Mouse (Mus musculus) stomach, embryonic 14.5 days (tissue): ENCODE measurements around the gene Ntn5. TPM values are rescaled to one million over a fixed set of nuclear protein-coding genes. Genes with fewer than 3 reads are reported as not detected.
A peak's percentile ranks its signal among the peaks of the same experiment; 100 is the strongest.

Experiments used
- ATAC-seq: fragments of 200-750 bp; cut with Nextera tagmentation; 2 replicates; pipeline ENCODE4 v1.8.0; 2017; ENCODE audit warnings: low read depth, moderate TSS enrichment; ENCODE audit not compliant: insufficient number of reproducible peaks, insufficient read depth, low FRiP score
- H3K27ac ChIP-seq: fragments of 300-500 bp; sonication (generic); 2 replicates; pipeline ENCODE4 v1.5.1; 2014; ENCODE audit warnings: mild to moderate bottlenecking, low read length, moderate library complexity, mixed read lengths
- H3K27me3 ChIP-seq: fragments of 300-500 bp; sonication (generic); 2 replicates; pipeline ENCODE4 v1.6.1; 2014; ENCODE audit warnings: low read length, control low read depth, mixed read lengths; ENCODE audit not compliant: control insufficient read depth, insufficient read depth
- H3K36me3 ChIP-seq: fragments of 300-500 bp; sonication (generic); 2 replicates; pipeline ENCODE4 v1.6.1; 2014; ENCODE audit warnings: mild to moderate bottlenecking, control low read depth, low read length, moderate library complexity, mixed read lengths; ENCODE audit not compliant: control insufficient read depth, insufficient read depth
- H3K4me1 ChIP-seq: fragments of 300-500 bp; sonication (generic); 2 replicates; pipeline ENCODE4 v1.6.1; 2014; ENCODE audit warnings: low read length, control low read depth, mixed read lengths; ENCODE audit not compliant: control insufficient read depth, insufficient read depth
- H3K4me2 ChIP-seq: fragments of 300-500 bp; sonication (generic); replicated peaks from 2 replicates; pipeline ENCODE4 v1.6.1; 2014; ENCODE audit warnings: low read depth, low read length, control low read depth
- H3K4me3 ChIP-seq: fragments of 300-500 bp; sonication (generic); 2 replicates; pipeline ENCODE4 v1.5.1; 2014; ENCODE audit warnings: low read depth, low read length, control low read depth
- H3K9ac ChIP-seq: fragments of 300-500 bp; sonication (generic); replicated peaks from 2 replicates; pipeline ENCODE4 v1.6.1; 2014; ENCODE audit warnings: low read depth, mild to moderate bottlenecking, control low read depth, low read length, moderate library complexity, mixed read lengths
- H3K9me3 ChIP-seq: fragments of 300-500 bp; sonication (generic); 2 replicates; pipeline ENCODE4 v1.6.1; 2016; ENCODE audit warnings: low read depth, low read length, control low read depth; ENCODE audit not compliant: control insufficient read depth
- WGBS: fragments of 180-500 bp; shearing (Covaris S2); extraction: QIAGEN DNeasy Blood & Tissue Kit; methylation state at CpG from one replicate; pipeline ENCODE4 v1.1.7; 2014; 5-methylcytosine and 5-hydroxymethylcytosine counted together
- polyA plus RNA-seq: library from polyadenylated mRNA; unstranded; fragments of >200 nt; fragmentation: Nextera tagmentation; extraction: Ambion mirVana; gene quantifications from 2 replicates; pipeline ENCODE4 v1.2.1, GENCODE M21; 2014

Gene Ntn5
- polyA plus RNA-seq, 1 experiment from 2014 or later, result 0.67 TPM

DNA sequence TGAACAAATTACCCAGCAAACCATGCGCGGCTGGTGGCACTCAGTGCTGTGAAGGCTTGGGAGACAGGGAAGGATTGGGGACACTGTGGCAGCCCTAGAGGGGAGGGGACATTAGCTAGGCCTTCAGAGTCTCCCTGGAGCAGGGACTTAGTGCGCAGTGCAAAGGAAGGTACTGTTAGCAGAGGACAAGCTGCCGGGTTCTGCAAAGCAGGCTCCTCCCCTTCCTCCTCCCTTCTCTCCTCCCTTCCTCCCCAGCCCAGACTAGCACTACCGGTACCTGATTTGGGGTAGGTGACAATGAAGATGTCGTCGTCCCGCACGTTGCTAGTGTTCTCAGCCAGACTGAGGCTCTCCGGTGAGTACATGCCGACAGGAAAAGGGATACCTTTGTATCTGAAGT, 58.0 kb downstream of the Ntn5 start:
- no peaks in the 10 kb centered on the region for H3K4me1 ChIP-seq
- WGBS, result 32% methylated on average over 11 of the region's 11 CpGs
- H3K27ac ChIP-seq, result no peak overlapping the region

DNA sequence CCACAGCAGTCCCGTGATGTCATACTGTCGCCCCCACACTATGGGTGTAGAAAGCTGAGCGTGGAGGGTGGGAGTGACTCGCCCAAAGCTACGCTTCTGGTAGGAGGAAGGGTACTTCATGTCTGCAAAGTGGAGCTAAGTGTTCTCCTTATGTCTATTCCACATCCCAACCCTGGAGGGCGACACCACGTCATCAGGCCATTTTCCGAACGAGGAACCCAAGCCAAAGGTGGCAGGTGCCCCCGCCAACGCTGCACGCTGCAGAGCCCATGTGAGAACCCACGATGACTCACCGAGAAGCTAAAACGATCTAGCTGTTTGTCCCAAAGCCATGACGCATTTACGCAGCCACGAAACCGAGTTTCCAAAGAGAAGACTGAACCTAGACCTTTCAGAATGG, 58.5 kb downstream of the Ntn5 start:
- Histone ChIP-seq H3K9me3 (no peaks in the 10 kb centered on the region), H3K4me3 (peak overlapping the region; percentile 14), H3K4me1 (no peaks in the 10 kb centered on the region), H3K27ac (no peak overlapping the region), H3K4me2 (peak overlapping the region; percentile 41), H3K27me3 (no peaks in the 10 kb centered on the region), H3K9ac (no peak overlapping the region), H3K36me3 (no peaks in the 10 kb centered on the region)
- no peak for ATAC-seq
- WGBS, result 43% methylated on average over 19 of the region's 19 CpGs

More for the DNA sequence above, 58.0 kb downstream of the Ntn5 start:
- no peaks in the 10 kb centered on the region for H3K27me3 ChIP-seq
- no peak overlapping the region for H3K9ac ChIP-seq
- H3K4me3 ChIP-seq, result peak overlapping the region; percentile 14
- peak overlapping the region; percentile 41 for H3K4me2 ChIP-seq
- H3K9me3 ChIP-seq, result no peaks in the 10 kb centered on the region
- ATAC-seq, result peak; percentile 62; the same call in 1 of the 2 replicates
- no peaks in the 10 kb centered on the region for H3K36me3 ChIP-seq

Other genes starting within 250 kb of the Ntn5 start
- gene Gys1, start 249.2 kb upstream of the Ntn5 start, polyA plus RNA-seq, result 32.7 and 35.3 TPM in 2 replicates
- 132 and 135 TPM in 2 replicates for gene Ruvbl2, start 245.9 kb upstream of the Ntn5 start, polyA plus RNA-seq
- 4,275 and 4,681 TPM in 2 replicates for gene Ftl1, start 224.1 kb upstream of the Ntn5 start, polyA plus RNA-seq
- gene Bax, start 217.1 kb upstream of the Ntn5 start, polyA plus RNA-seq, result 67.1 and 83.9 TPM in 2 replicates
- 1.7 and 2.9 TPM in 2 replicates for gene Tulp2, start 202.1 kb upstream of the Ntn5 start, polyA plus RNA-seq
- gene Gm45808, start 197.2 kb upstream of the Ntn5 start, polyA plus RNA-seq, result not detected in 2 replicates
- gene Dhdh, start 195.2 kb upstream of the Ntn5 start, polyA plus RNA-seq, result 2.7 and 3.4 TPM in 2 replicates
- 199 TPM in 2 replicates for gene Nucb1, start 173.6 kb upstream of the Ntn5 start, polyA plus RNA-seq
- 12.7 and 18.3 TPM in 2 replicates for gene Ppp1r15a, start 157.8 kb upstream of the Ntn5 start, polyA plus RNA-seq
- 1.5 and 2.6 TPM in 2 replicates for gene Plekha4, start 157.7 kb upstream of the Ntn5 start, polyA plus RNA-seq
- 1.8 and 1.9 TPM in 2 replicates for gene Hsd17b14, start 129.1 kb upstream of the Ntn5 start, polyA plus RNA-seq
- gene Bcat2, start 113.9 kb upstream of the Ntn5 start, polyA plus RNA-seq, result 61.6 and 63.4 TPM in 2 replicates
- 0.36 and 0.55 TPM in 2 replicates for gene Fgf21, start 68.5 kb upstream of the Ntn5 start, polyA plus RNA-seq
- gene Fut1, start 66.7 kb upstream of the Ntn5 start, polyA plus RNA-seq, result 0.63 and 0.78 TPM in 2 replicates
- gene Izumo1, start 62.2 kb upstream of the Ntn5 start, polyA plus RNA-seq, result 0.23 and 0.62 TPM in 2 replicates
- gene Rasip1, start 56.5 kb upstream of the Ntn5 start, polyA plus RNA-seq, result 6.2 and 7.8 TPM in 2 replicates
- 7.2 TPM in 2 replicates for gene Mamstr, start 44.0 kb upstream of the Ntn5 start, polyA plus RNA-seq
- gene Fut2, start 17.6 kb upstream of the Ntn5 start, polyA plus RNA-seq, result 5.7 and 6.1 TPM in 2 replicates
- gene Sec1, start 10.4 kb downstream of the Ntn5 start, polyA plus RNA-seq, result 4.8 and 5.7 TPM in 2 replicates
- gene Car11, start 15.8 kb downstream of the Ntn5 start, polyA plus RNA-seq, result 10.4 and 11.4 TPM in 2 replicates
- 6.4 and 6.7 TPM in 2 replicates for gene Dbp, start 21.1 kb downstream of the Ntn5 start, polyA plus RNA-seq
- 1,227 and 1,272 TPM in 2 replicates for gene Rpl18, start 31.4 kb downstream of the Ntn5 start, polyA plus RNA-seq
- gene Sphk2, start 34.0 kb downstream of the Ntn5 start, polyA plus RNA-seq, result 24.4 TPM in 2 replicates
- gene Fam83e, start 37.2 kb downstream of the Ntn5 start, polyA plus RNA-seq, result 3.1 and 4.1 TPM in 2 replicates
- gene Spaca4, start 41.8 kb downstream of the Ntn5 start, polyA plus RNA-seq, result 0.38 TPM in 1 of 2 replicates, not detected in the other
- 2.5 and 3.3 TPM in 2 replicates for gene Lmtk3, start 99.7 kb downstream of the Ntn5 start, polyA plus RNA-seq
- 2.8 and 3.6 TPM in 2 replicates for gene Sult2b1, start 100.6 kb downstream of the Ntn5 start, polyA plus RNA-seq
- 89.3 and 92.6 TPM in 2 replicates for gene Cyth2, start 130.6 kb downstream of the Ntn5 start, polyA plus RNA-seq
- gene Kcnj14, start 140.8 kb downstream of the Ntn5 start, polyA plus RNA-seq, result 1.3 and 1.4 TPM in 2 replicates
- 62.7 and 69.6 TPM in 2 replicates for gene Grwd1, start 146.9 kb downstream of the Ntn5 start, polyA plus RNA-seq
- 150 and 157 TPM in 2 replicates for gene Kdelr1, start 188.8 kb downstream of the Ntn5 start, polyA plus RNA-seq
- 0.29 and 0.48 TPM in 2 replicates for gene Grin2d, start 194.4 kb downstream of the Ntn5 start, polyA plus RNA-seq
- 0.45 and 0.65 TPM in 2 replicates for gene Syngr4, start 212.7 kb downstream of the Ntn5 start, polyA plus RNA-seq
- 4.7 and 5.4 TPM in 2 replicates for gene Tmem143, start 212.9 kb downstream of the Ntn5 start, polyA plus RNA-seq
- gene Emp3, start 237.4 kb downstream of the Ntn5 start, polyA plus RNA-seq, result 263 and 295 TPM in 2 replicates
- gene Ccdc114, start 240.1 kb downstream of the Ntn5 start, polyA plus RNA-seq, result 3.4 and 3.5 TPM in 2 replicates